Mouse (Mus musculus) embryonic facial prominence, embryonic 15.5 days (tissue): ENCODE data around the gene Gabrr2. TPM values are rescaled to one million over a fixed set of nuclear protein-coding genes. Genes with fewer than 3 reads are reported as not detected.

ENCODE experiments used
- ATAC-seq: fragments of 200-750 bp; cut with Nextera tagmentation; 2 replicates; pipeline ENCODE4 v1.8.0; 2017; ENCODE audit warnings: low read depth, moderate TSS enrichment; ENCODE audit not compliant: insufficient number of reproducible peaks, low FRiP score, low TSS enrichment
- H3K27ac ChIP-seq: fragments of 300-500 bp; sonication (generic); replicated peaks from 2 replicates; pipeline ENCODE4 v1.5.1; 2015; ENCODE audit warnings: mild to moderate bottlenecking, inconsistent platforms
- H3K27me3 ChIP-seq: fragments of 300-500 bp; sonication (generic); 2 replicates; pipeline ENCODE4 v1.6.1; 2015; ENCODE audit warnings: inconsistent platforms
- H3K36me3 ChIP-seq: fragments of 300-500 bp; sonication (generic); 2 replicates; pipeline ENCODE4 v1.6.1; 2015; ENCODE audit warnings: mild to moderate bottlenecking, inconsistent platforms
- H3K4me1 ChIP-seq: fragments of 300-500 bp; sonication (generic); 2 replicates; pipeline ENCODE4 v1.6.1; 2015; ENCODE audit warnings: inconsistent platforms
- H3K4me2 ChIP-seq: fragments of 300-500 bp; sonication (generic); replicated peaks from 2 replicates; pipeline ENCODE4 v1.6.1; 2015; ENCODE audit warnings: mild to moderate bottlenecking, inconsistent platforms
- H3K4me3 ChIP-seq: fragments of 300-500 bp; sonication (generic); replicated peaks from 2 replicates; pipeline ENCODE4 v1.5.1; 2015; ENCODE audit warnings: mild to moderate bottlenecking, inconsistent platforms
- H3K9ac ChIP-seq: fragments of 300-500 bp; sonication (generic); 2 replicates; pipeline ENCODE4 v1.6.1; 2015; ENCODE audit warnings: inconsistent platforms
- H3K9me3 ChIP-seq: fragments of 300-500 bp; sonication (generic); replicated peaks from 2 replicates; pipeline ENCODE4 v1.6.1; 2016; ENCODE audit warnings: inconsistent platforms
- WGBS: fragments of 180-500 bp; shearing (Covaris S2); methylation state at CpG from one replicate; pipeline ENCODE4 v1.1.7; 2015; 5-methylcytosine and 5-hydroxymethylcytosine counted together
- polyA plus RNA-seq: library from polyadenylated mRNA; unstranded; fragments of >200 nt; fragmentation: Nextera tagmentation; extraction: Ambion mirVana; gene quantifications from 2 replicates; pipeline ENCODE4 v1.2.1, GENCODE M21; 2015

Gabrr2 gene
- polyA plus RNA-seq, 1 experiment from 2014 or later, result 1.0 TPM

DNA sequence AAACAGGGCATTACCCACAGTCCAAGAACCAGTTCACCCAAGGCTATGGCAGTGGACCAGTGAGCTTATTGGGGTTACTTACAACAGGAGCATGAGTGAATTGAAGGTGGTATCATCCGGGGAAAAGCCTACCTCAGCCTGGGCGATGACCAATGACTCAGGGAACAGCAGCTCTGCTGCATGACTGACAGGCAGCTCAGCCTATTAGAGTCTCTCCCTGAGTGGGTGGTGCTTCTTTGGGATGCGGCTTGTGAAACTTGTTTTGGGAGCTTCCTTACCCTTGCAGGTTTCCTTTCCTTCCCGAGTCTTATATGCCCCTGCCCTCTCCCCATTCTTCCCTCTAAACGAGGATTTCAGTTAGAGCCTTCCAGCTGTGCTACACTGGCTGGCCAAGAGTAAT, 10.1 kb upstream of the Gabrr2 start:
- ATAC-seq, result no peak
- H3K9me3 ChIP-seq, result no peaks in the 10 kb centered on the region

DNA sequence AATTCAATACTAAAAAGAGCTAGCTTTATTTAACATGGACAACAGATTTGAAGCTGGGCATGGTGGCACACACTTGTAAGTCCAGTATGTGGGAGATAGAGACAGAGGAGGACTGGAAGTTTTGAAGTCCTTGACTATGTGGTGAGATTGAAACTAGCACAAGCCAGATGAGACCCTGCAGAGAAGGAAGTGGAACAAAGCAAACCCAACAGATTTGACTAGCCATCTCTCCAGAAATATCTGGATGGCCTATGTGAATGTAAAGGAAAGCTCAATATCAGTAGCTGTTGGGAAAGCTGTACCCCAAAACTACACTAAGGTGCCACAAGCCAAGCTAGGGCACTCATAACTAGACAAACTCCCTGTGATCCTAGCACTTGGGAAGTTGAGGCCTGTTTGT, 8.4 kb upstream of the Gabrr2 start:
- no peak overlapping the region for H3K4me2 ChIP-seq
- no peaks in the 10 kb centered on the region for H3K9me3 ChIP-seq
- no peak overlapping the region for H3K4me3 ChIP-seq
- no peak overlapping the region for H3K27ac ChIP-seq
- H3K36me3 ChIP-seq, result peaks cover 28% of the 10 kb centered on the region
- no peak overlapping the region for H3K9ac ChIP-seq
- ATAC-seq, result no peak
- H3K27me3 ChIP-seq, result no peaks in the 10 kb centered on the region
- H3K4me1 ChIP-seq, result peaks cover 4% of the 10 kb centered on the region; the same call in 1 of the 2 replicates

More for the DNA sequence above, 10.1 kb upstream of the Gabrr2 start:
- H3K4me2 ChIP-seq, result no peak overlapping the region
- 84% methylated on average over 5 of the region's 5 CpGs for WGBS
- H3K27me3 ChIP-seq, result no peaks in the 10 kb centered on the region
- no peak overlapping the region for H3K27ac ChIP-seq
- H3K36me3 ChIP-seq, result peaks cover 42% of the 10 kb centered on the region
- no peak overlapping the region for H3K4me3 ChIP-seq
- no peaks in the 10 kb centered on the region for H3K4me1 ChIP-seq
- H3K9ac ChIP-seq, result no peak overlapping the region

DNA sequence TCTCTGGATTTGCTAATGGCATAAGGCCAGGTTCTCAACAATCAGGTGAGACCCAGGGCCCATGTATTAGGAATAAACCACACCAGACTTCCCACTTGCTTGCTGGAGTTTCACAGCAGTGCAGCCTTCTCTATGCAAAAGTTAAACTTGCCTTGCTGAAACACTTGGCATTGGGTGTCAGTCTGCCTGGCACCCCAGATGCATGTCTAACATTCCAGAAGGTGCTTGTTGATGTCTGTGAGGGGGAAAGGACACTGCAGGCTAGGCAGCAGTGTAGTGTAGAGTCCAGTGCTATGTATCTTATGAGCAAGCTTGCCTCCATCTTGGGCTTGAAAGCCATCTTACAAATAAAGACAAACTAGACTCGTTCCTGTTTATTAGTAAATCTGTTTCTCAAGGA, 6.5 kb upstream of the Gabrr2 start:
- Histone ChIP-seq H3K4me1 (peaks cover 4% of the 10 kb centered on the region; the same call in 1 of the 2 replicates), H3K4me2 (no peak overlapping the region), H3K9ac (no peak overlapping the region), H3K27me3 (no peaks in the 10 kb centered on the region), H3K36me3 (peaks cover 15% of the 10 kb centered on the region; the same call in 1 of the 2 replicates), H3K27ac (no peak overlapping the region), H3K4me3 (no peak overlapping the region), H3K9me3 (no peaks in the 10 kb centered on the region)
- WGBS, result 81% methylated on average over 1 of the region's 1 CpGs
- no peak for ATAC-seq

DNA sequence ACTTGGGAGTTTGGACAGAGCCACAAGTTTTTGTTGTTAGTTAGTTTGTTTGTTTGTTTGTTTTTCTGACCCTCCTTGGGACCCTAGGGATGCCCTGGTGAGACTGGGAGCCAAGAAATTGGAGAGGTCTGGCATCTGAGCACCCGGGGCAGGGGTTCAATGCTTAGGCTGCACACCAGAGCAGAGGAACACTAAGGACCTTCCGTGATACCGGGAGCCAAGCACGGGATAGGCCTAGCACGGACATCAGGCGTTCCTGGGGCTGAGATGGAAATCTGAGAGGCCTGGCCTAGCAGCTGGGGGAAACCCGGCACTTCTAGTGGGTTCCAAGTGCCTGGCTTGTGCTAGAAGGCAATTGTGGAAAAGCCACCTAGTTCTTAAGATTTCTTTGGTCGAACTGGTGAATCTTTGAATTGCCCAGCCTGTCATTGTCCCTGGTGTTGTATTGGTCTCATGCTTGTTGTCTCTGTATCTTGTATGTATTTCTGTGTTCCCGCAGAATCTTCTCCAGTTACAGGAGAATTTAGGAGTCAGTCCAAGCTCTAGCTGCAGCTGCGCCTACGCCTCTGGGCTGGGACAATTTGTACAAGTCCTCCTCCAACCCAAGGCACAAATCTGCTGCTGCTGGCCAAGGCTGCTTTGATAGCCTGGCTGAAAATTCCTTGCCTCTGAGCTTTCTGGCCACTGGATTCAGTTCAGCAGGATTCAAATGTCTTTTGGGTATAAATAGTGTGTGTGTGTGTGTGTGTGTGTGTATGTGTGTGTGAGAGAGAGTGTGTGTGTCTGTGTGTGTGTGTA, 4.7 kb upstream of the Gabrr2 start:
- Histone ChIP-seq H3K9ac (no peak overlapping the region), H3K27ac (peak overlapping the region; percentile 68; the same call in 1 of the 2 replicates), H3K36me3 (no peaks in the 10 kb centered on the region), H3K27me3 (no peaks in the 10 kb centered on the region), H3K4me1 (peaks cover 4% of the 10 kb centered on the region; the same call in 1 of the 2 replicates), H3K9me3 (no peaks in the 10 kb centered on the region), H3K4me3 (no peak overlapping the region), H3K4me2 (no peak overlapping the region)
- ATAC-seq, result peak; percentile 57; the same call in 1 of the 2 replicates
- WGBS, result 40% methylated on average over 11 of the region's 11 CpGs

DNA sequence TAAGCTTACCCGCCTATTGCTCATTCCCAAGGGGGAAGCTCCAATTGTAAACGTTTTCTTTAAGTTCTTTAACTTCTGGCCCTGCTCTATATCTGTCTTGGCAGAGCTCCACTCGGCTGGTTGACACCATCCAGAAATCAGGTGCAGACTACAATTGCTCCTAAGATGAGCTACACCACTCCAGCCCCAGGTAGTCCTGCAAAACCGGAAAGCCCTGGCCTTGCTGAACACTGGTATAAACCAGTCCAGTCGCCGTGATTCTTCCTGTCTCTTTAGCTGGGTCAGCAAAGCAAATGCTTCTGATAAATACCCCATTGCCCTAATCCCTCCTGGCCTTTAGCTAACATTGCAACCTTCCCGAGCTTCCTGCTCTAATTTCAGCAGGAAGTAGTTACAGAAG, 1.6 kb upstream of the Gabrr2 start:
- ATAC-seq, result no peak
- H3K9me3 ChIP-seq, result no peaks in the 10 kb centered on the region
- H3K27ac ChIP-seq, result no peak overlapping the region
- no peaks in the 10 kb centered on the region for H3K27me3 ChIP-seq
- no peaks in the 10 kb centered on the region for H3K36me3 ChIP-seq
- no peak overlapping the region for H3K4me2 ChIP-seq
- peaks cover 4% of the 10 kb centered on the region; the same call in 1 of the 2 replicates for H3K4me1 ChIP-seq
- no peak overlapping the region for H3K4me3 ChIP-seq
- H3K9ac ChIP-seq, result no peak overlapping the region
- 24% methylated on average over 7 of the region's 7 CpGs for WGBS

DNA sequence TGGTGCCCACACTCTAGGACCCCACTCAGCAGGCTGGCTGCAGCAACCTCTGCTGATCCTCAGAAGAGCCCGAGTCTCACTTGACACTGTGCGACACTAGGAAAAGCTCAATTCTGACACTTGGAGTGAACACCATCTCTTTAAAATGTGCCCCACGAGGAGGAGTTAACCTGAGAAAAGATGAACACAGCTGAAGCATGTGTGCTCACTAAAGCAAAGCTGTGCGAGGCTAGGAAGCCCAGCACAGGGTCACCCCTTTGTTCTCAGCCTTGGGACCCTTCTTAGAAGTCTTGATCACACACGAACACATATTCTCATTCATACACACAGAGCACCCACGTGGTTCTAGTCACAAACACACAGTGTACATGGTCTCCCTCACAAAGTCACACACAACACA, 2.2 kb downstream of the Gabrr2 start:
- H3K4me3 ChIP-seq, result no peak overlapping the region
- 67% methylated on average over 6 of the region's 6 CpGs for WGBS
- ATAC-seq, result no peak
- H3K9ac ChIP-seq, result no peak overlapping the region
- no peak overlapping the region for H3K27ac ChIP-seq
- H3K4me2 ChIP-seq, result no peak overlapping the region
- H3K4me1 ChIP-seq, result no peaks in the 10 kb centered on the region
- H3K9me3 ChIP-seq, result no peaks in the 10 kb centered on the region
- H3K36me3 ChIP-seq, result no peaks in the 10 kb centered on the region
- H3K27me3 ChIP-seq, result no peaks in the 10 kb centered on the region

DNA sequence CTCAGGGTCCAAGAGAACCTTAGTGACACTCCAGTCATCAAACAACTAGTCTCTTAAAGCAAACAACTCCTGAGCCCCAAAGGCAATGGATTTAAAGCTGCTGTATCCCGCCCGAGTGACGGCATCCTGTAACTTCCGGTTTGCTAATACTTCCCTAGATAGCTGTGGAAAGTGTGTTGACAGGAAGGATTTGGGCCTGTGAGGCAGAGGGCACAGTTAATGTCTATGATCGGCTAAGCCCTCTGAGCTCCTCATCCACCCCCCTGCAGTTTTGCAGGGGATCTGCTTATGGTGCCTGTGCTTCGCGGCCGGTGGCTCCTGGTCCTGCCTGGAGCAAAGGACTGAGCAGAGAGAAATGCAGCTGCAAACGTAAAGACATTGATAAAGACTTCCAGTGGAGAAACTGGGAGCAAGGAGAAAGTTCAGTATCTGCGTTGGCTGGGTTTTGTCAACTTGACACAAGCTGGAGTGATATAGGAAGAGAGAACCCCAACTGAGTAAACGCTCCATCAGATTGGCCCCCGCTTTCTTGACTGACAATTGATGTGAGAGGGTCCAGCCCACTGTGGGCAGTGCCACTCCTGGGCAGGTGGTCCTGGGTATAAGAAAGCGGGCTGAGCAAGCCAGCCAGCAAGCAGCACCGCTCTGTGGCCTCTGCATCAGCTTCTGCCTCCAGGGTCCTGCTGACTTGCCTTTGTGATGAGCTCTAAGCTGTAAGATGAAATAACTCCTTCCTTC, 3.6 kb downstream of the Gabrr2 start:
- H3K27me3 ChIP-seq, result no peaks in the 10 kb centered on the region
- H3K9me3 ChIP-seq, result no peaks in the 10 kb centered on the region
- H3K36me3 ChIP-seq, result no peaks in the 10 kb centered on the region
- no peaks in the 10 kb centered on the region for H3K4me1 ChIP-seq
- H3K4me2 ChIP-seq, result peak overlapping the region; percentile 2; the same call in 1 of the 2 replicates
- no peak overlapping the region for H3K9ac ChIP-seq
- ATAC-seq, result no peak
- WGBS, result 57% methylated on average over 14 of the region's 14 CpGs
- H3K4me3 ChIP-seq, result no peak overlapping the region
- H3K27ac ChIP-seq, result no peak overlapping the region

DNA sequence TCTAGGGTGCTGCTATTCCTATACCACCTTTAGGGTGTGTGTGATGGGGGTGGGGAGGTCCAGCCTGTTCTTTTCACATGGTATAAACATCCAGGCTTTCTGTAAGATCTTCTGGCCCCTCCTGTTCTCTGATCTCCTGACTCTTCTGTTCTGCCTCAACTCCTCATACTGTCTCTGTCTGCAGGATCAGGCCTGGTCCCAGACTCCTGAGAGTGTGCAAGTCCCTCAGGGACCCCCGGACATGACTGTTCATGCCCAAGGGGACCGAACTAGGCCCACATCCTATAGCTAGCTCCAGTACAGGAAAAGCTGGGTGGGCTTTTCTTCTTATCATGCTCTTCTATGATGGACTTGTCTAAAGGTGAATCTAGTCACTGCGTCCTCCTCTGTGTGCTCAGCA, 4.5 kb downstream of the Gabrr2 start:
- no peak for ATAC-seq
- H3K27ac ChIP-seq, result no peak overlapping the region
- H3K9ac ChIP-seq, result no peak overlapping the region
- no peaks in the 10 kb centered on the region for H3K27me3 ChIP-seq
- H3K36me3 ChIP-seq, result no peaks in the 10 kb centered on the region
- H3K4me3 ChIP-seq, result no peak overlapping the region
- 85% methylated on average over 3 of the region's 3 CpGs for WGBS
- no peaks in the 10 kb centered on the region for H3K4me1 ChIP-seq
- H3K9me3 ChIP-seq, result no peaks in the 10 kb centered on the region
- H3K4me2 ChIP-seq, result no peak overlapping the region

DNA sequence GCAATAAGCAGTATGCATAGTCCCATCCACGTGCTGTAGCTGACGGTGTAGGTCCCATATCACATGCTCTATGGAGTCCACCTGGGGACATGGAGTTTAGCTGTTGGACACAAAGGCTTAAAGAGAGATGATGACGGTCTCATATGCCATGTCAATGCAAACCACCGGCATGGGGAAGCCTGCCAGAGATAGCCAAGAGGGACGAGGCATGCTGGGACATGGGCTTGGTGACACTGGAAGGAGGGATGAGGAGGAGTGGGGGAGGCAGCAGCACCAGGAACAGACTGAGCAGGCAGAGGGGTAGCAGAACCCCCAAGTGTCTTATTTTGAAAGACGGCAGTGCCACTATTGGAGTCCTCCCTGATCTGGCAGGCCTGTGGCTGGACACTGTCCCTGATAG, 5.0 kb downstream of the Gabrr2 start:
- no peak for ATAC-seq
- Histone ChIP-seq H3K9ac (no peak overlapping the region), H3K4me3 (no peak overlapping the region), H3K4me2 (no peak overlapping the region), H3K9me3 (no peaks in the 10 kb centered on the region), H3K27ac (no peak overlapping the region), H3K4me1 (no peaks in the 10 kb centered on the region), H3K27me3 (no peaks in the 10 kb centered on the region), H3K36me3 (no peaks in the 10 kb centered on the region)
- WGBS, result 81% methylated on average over 6 of the region's 6 CpGs

DNA sequence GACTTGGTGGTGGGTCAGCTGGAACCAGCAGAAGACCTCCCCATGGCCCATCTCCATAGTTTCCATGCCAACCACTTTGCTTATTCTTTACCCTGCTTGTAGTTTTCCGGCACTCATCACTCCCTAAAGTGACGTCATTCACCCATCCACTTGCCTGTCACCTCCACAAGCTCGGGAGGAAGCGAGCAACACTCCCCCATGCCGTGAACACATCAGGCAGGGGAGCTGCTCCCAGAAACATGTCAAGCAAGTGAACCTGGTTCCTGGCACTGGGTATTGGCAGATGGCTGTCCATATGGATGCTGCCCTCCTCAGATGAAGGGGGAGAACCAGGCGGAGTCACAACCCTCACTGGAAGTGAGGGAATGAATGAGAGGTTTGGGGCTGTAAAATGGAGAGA, 6.1 kb downstream of the Gabrr2 start:
- H3K4me1 ChIP-seq, result no peaks in the 10 kb centered on the region
- no peak overlapping the region for H3K4me3 ChIP-seq
- H3K36me3 ChIP-seq, result no peaks in the 10 kb centered on the region
- no peak overlapping the region for H3K27ac ChIP-seq
- H3K4me2 ChIP-seq, result no peak overlapping the region
- H3K9ac ChIP-seq, result no peak overlapping the region
- H3K27me3 ChIP-seq, result no peaks in the 10 kb centered on the region
- H3K9me3 ChIP-seq, result no peaks in the 10 kb centered on the region
- WGBS, result 68% methylated on average over 6 of the region's 6 CpGs
- ATAC-seq, result no peak

DNA sequence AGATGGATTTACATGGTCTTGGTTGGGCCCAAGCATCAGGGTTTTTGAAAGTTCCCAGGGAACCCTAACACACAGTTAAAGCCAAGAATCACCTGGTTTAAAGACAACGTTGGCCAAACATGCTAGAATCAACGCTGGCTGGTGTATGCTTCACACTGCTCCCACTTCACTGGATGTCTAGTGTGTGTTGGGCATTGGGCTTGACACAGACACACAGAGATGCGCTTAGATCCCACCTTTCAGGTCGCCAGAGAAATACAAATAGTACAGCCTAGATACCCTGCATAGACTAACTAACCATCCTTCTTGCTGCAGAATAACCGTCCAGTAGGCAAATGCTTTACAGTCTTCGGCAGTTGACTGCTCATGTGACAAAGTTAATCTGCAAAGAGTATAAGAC, 7.5 kb downstream of the Gabrr2 start:
- Histone ChIP-seq H3K4me3 (no peak overlapping the region), H3K36me3 (no peaks in the 10 kb centered on the region), H3K27me3 (no peaks in the 10 kb centered on the region), H3K4me2 (no peak overlapping the region), H3K27ac (no peak overlapping the region), H3K9me3 (no peaks in the 10 kb centered on the region), H3K9ac (no peak overlapping the region), H3K4me1 (no peaks in the 10 kb centered on the region)
- 88% methylated on average over 6 of the region's 6 CpGs for WGBS
- ATAC-seq, result no peak
